Mouse (Mus musculus) heart, adult 2 months (tissue): ENCODE results near the gene Pla2g1b. TPM values are rescaled to one million over a fixed set of nuclear protein-coding genes. Genes with fewer than 3 reads are reported as not detected.

Source experiments
- DNase-seq, 2 experiments: peaks; one replicate each; pipeline ENCODE4 v3.0.0; 2021
- H3K27ac ChIP-seq: fragments of 200-600 bp; 2 replicates; pipeline ENCODE4 v1.8.1; 2022
- H3K27me3 ChIP-seq: fragments of 200-500 bp; 2 replicates; pipeline ENCODE4 v1.6.1; 2012; ENCODE audit warnings: mild to moderate bottlenecking, low read length, inconsistent platforms, mixed read lengths; ENCODE audit not compliant: control insufficient read depth, insufficient read depth
- H3K36me3 ChIP-seq: fragments of 200-500 bp; 2 replicates; pipeline ENCODE4 v1.6.1; 2012; ENCODE audit warnings: low read length, inconsistent platforms; ENCODE audit not compliant: control insufficient read depth, insufficient read depth
- H3K4me1 ChIP-seq: fragments of 200-500 bp; 2 replicates; pipeline ENCODE4 v1.6.1; 2011; ENCODE audit warnings: low read length; ENCODE audit not compliant: control insufficient read depth, insufficient read depth
- H3K4me3 ChIP-seq: fragments of 200-600 bp; 2 replicates; pipeline ENCODE4 v1.8.1; 2022
- H3K79me2 ChIP-seq: fragments of 200-500 bp; replicated peaks from 2 replicates; pipeline ENCODE4 v1.6.1; 2012; ENCODE audit warnings: mild to moderate bottlenecking, inconsistent platforms, low read length, moderate library complexity, mixed read lengths; ENCODE audit not compliant: control insufficient read depth, insufficient read depth
- H3K9ac ChIP-seq: fragments of 200-500 bp; 2 replicates; pipeline ENCODE4 v1.6.1; 2012; ENCODE audit warnings: low read depth, mild to moderate bottlenecking, control low read depth, inconsistent platforms, low read length, mixed read lengths
- CTCF ChIP-seq: fragments of 200-600 bp; IDR thresholded peaks from 2 replicates; pipeline ENCODE4 v1.8.1; 2022; ENCODE audit warnings: antibody characterized with exemption, mild to moderate bottlenecking, moderate library complexity
- EP300 ChIP-seq: fragments of 200-500 bp; IDR thresholded peaks from 2 replicates; pipeline ENCODE4 v1.6.1; 2011; ENCODE audit warnings: low read depth, low read length, control low read depth; ENCODE audit not compliant: insufficient read depth
- POLR2A ChIP-seq: fragments of 200-500 bp; IDR thresholded peaks from 2 replicates; pipeline ENCODE4 v1.6.1; 2011; ENCODE audit warnings: mild to moderate bottlenecking, low read depth, low read length, control low read depth; ENCODE audit not compliant: insufficient read depth
- WGBS: fragments of 180-500 bp; shearing (Covaris S2); methylation state at CpG from one replicate; pipeline ENCODE4 v1.1.7; 2018; 5-methylcytosine and 5-hydroxymethylcytosine counted together
- intact Hi-C: fragments of 180-260 bp; cut with DNase I; formaldehyde crosslinking; loops from one replicate; pipeline ENCODE4 v1.15.1; 2025
- polyA plus RNA-seq: library from polyadenylated mRNA; depleted of rRNA; stranded (reverse); fragments of >200 nt; gene quantifications from 2 replicates; pipeline ENCODE4 v1.2.3, GENCODE M21; 2012
- total RNA-seq, 2 experiments: library from RNA; stranded (reverse); gene quantifications; 2 replicates each; pipeline ENCODE4 v1.2.3; 2021

The Pla2g1b gene
- total and polyA plus RNA-seq, 3 experiments, result not detected

DNA sequence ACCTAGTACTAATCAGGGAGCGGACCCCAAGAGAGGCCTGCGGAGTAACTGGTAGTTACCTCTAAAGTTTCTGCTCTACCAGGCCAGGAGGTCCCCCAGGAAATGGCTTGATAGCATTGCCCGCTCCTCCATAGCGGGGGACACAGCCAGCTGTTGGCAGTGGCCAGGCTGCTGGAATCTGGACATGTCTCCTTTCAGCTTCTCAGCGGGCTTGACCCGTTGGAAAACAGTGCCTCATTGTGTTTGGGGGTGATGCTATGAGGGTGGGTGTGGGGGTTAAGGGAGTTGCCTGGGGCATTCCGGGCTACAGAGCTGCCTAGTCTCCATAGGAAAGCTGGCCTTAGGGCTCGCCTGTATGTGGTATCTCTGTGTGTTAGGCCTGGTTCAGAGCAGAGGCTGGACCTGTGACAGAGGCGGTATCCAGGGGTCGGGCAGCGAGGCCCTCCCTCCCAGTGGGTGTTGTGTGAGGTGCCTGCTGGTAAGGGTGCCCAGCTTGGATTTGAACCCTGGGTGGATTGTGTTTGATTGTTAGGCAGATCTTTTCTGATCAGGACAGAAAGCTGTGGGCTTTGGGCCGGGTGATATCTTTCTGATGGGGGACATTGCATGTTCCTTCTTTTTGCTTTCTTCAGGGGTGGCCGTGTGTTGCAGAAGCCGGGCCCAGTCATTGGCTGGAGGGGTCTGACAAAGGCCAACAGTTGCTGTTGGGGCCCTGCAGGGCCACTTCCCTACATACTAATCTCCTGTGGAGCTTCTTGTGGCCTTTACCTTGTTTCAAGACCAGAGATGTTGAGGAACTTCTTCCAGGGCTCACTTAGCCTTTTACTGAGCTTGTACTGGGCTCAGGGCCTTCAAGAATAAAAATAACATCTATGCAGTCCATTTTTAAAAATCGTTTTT, 44.0 kb downstream of the Pla2g1b start:
- intact Hi-C loops, result loop anchor here (2.0 kb wide), 1 partner anchor 13 kb away; no protein-coding TSS in a partner anchor
- peaks cover 28% of the 10 kb centered on the region for H3K4me1 ChIP-seq

GRCm38 (mm10) chr5:115512375-115512774, 46.3 kb downstream of the Pla2g1b start:
- WGBS, result 74% methylated on average over 7 of the region's 7 CpGs
- intact Hi-C loops, result no loop called here
- Histone ChIP-seq H3K9ac (no peak overlapping the region), H3K4me3 (no peak overlapping the region), H3K79me2 (peaks cover 17% of the 10 kb centered on the region), H3K4me1 (peaks cover 32% of the 10 kb centered on the region), H3K36me3 (no peaks in the 10 kb centered on the region; the same call in 1 of the 2 replicates), H3K27ac (peak overlapping the region; percentile 38; the same call in 1 of the 2 replicates), H3K27me3 (no peaks in the 10 kb centered on the region)
- DNase-seq, result no peak
- TF ChIP-seq EP300 (no peak), POLR2A (no peak), CTCF (no peak)

More for the DNA sequence above, 44.0 kb downstream of the Pla2g1b start:
- WGBS, result 42% methylated on average over 15 of the region's 15 CpGs
- TF ChIP-seq EP300 (no peak), CTCF (no peak), POLR2A (no peak)
- no peaks in the 10 kb centered on the region; the same call in 1 of the 2 replicates for H3K36me3 ChIP-seq
- H3K79me2 ChIP-seq, result peaks cover 22% of the 10 kb centered on the region
- DNase-seq, result peak; percentile 50 to 67
- peak overlapping the region; percentile 96 for H3K4me3 ChIP-seq
- H3K27ac ChIP-seq, result peak overlapping the region; percentile 98
- no peaks in the 10 kb centered on the region for H3K27me3 ChIP-seq
- peak overlapping the region; percentile 47 for H3K9ac ChIP-seq

GRCm38 (mm10) chr5:115513246-115513645, 47.2 kb downstream of the Pla2g1b start:
- TF ChIP-seq EP300, result no peak
- no peak for TF ChIP-seq POLR2A
- no peak for TF ChIP-seq CTCF
- 80% methylated on average over 14 of the region's 14 CpGs for WGBS
- H3K4me3 ChIP-seq, result no peak overlapping the region
- H3K27me3 ChIP-seq, result no peaks in the 10 kb centered on the region
- DNase-seq, result no peak
- no peaks in the 10 kb centered on the region; the same call in 1 of the 2 replicates for H3K36me3 ChIP-seq
- peaks cover 13% of the 10 kb centered on the region for H3K79me2 ChIP-seq
- no peak overlapping the region for H3K9ac ChIP-seq
- intact Hi-C loops, result no loop called here
- peak overlapping the region; percentile 12; the same call in 1 of the 2 replicates for H3K27ac ChIP-seq
- H3K4me1 ChIP-seq, result peaks cover 33% of the 10 kb centered on the region

- H3K4me1 ChIP-seq, result peaks cover 33% of the 10 kb centered on the region
- no peak for TF ChIP-seq CTCF
- no peak for TF ChIP-seq EP300
- H3K9ac ChIP-seq, result no peak overlapping the region
- intact Hi-C loops, result loop anchor here (2.0 kb wide), 1 partner anchor 17 kb away; no protein-coding TSS in a partner anchor
- peak overlapping the region; percentile 93; the same call in 1 of the 2 replicates for H3K27ac ChIP-seq
- H3K79me2 ChIP-seq, result peaks cover 11% of the 10 kb centered on the region
- no peak overlapping the region for H3K4me3 ChIP-seq
- WGBS, result 85% methylated on average over 16 of the region's 16 CpGs
- DNase-seq, result peak in 1 of 2 experiments; percentile 52
- H3K36me3 ChIP-seq, result no peaks in the 10 kb centered on the region; the same call in 1 of the 2 replicates
- H3K27me3 ChIP-seq, result no peaks in the 10 kb centered on the region
These were observed 47.7 kb downstream of the Pla2g1b start for GRCm38 (mm10) chr5:115513721-115514120.

- Histone ChIP-seq H3K79me2 (peaks cover 12% of the 10 kb centered on the region), H3K27me3 (no peaks in the 10 kb centered on the region), H3K27ac (peak overlapping the region; percentile 93), H3K36me3 (no peaks in the 10 kb centered on the region; the same call in none of the 2 replicates), H3K4me1 (peaks cover 36% of the 10 kb centered on the region), H3K4me3 (no peak overlapping the region), H3K9ac (peak overlapping the region; percentile 57)
- TF ChIP-seq EP300 (no peak), CTCF (no peak), POLR2A (no peak)
- WGBS, result 63% methylated on average over 6 of the region's 6 CpGs
- intact Hi-C loops, result loop anchor here (2.0 kb wide), 1 partner anchor 16 kb away; no protein-coding TSS in a partner anchor
- no peak for DNase-seq
These were observed 48.3 kb downstream of the Pla2g1b start for GRCm38 (mm10) chr5:115514346-115514745.
